Mouse (Mus musculus) right cerebral cortex, postnatal 14 days (tissue): ENCODE data around the gene Sap25.

Experiments used
- DNase-seq: peaks from one replicate; pipeline ENCODE4 v3.0.0; 2022

Gene Sap25

DNA sequence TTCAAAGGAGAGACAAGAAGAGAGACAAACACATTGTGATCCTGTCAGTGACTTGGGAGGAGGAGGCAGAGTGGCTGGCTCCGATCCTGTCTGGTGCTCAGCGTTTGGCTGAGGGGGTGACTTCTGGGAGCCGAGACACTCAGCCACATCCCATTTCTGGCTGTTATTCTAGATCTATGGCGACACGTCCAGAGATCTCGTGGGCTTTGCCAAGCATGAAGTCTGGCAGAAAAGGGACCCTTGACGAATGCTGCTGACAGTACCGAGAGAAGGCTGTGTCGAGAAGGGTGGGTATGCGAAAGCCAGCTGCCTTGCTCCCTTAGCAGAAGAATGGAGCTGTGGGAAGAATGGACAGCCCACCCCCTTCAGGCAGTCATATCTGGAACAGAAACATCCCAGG, 27.8 kb downstream of the Sap25 start:
- no peak for DNase-seq

DNA sequence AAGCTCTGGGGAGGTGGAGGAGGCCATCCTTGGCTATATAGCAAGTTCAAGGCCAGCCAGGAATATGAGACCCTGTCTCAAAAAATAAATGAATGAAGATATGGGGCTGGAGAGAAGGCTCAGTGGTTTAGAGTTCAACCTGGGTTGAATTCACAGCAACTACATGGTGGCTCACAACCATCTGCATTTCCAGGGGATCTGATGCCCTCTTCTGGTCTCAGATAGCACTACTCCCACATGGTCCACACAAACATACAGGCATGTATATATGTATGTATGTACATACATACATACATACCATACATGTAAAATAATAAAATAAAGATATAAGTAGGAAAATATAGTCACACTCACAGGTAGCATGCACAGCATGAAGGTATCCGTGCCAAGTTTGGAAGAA, 29.1 kb downstream of the Sap25 start:
- no peak for DNase-seq

DNA sequence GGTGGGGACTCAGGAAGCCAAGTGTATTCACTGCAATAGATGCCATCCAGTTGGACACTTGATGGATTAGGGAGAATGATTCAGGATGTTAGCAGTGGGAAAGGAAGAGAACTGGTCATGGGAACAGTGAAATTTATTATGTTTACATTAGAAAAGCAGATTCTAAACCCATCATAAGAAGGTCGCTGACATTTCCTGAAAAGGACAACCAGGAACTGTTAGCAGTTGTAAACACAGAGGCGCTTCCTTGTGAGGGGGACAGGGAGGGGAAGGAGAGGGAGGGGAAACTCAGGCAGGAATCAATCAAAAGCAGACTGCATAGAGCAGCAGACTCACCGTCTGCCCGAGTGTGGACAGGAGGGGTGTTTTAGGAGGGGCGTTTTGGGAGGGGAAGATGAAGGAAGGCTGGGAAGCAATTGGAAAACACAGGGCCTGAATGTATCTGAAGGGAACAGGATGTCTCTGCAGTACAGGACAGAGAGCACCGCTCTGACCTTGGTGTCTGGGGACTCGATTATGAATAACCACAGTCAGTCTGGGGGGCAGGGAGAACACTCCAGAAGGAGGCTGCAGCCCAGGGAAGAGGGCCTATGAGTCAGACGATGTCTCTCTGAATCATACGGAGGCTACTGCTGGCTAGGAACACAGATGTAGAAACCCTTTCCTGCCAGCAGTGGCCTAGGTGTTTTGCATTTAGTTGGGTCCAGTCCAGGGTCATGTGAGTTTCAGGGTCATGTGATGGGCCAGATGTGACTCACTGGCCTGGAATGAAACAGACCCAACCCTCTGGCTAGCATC, 30.5 kb downstream of the Sap25 start:
- no peak for DNase-seq

DNA sequence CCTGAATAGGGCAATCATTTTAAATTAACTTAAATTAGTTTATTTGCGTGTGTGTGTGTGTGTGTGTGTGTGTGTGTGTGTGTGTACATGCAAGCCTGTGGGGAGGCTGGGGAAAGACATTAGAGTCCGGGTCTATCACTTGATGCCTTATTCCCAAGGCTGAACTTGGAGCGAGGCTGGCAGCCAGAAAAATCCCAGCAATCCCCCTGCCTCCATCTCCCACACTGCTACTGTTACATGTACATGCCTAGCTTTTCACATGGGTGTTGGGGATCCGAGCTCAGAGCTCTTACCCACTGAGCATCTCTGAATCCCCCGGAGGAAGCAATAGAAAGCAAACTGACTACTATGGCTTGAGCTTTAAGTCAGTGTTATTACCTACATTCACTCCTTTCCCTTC, 31.2 kb downstream of the Sap25 start:
- DNase-seq = no peak

DNA sequence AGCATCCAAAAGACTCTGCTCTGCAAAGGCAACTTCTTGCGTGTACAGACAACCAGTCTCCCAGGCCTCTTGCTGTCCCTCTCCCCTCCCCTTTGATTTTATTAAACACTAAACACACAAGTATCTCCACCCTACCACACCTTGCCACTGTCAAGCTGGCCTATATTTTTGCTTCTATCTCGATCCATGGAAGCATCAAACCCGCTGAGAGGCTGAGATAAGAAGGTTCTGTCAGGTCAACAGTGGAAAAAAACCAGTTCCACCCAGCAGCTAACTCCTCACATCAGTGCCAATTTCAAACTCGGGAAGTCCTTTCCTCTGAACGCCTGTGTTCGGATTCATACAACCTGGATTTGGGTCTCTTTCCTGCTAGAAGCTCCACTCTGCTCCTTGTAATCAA, 31.9 kb downstream of the Sap25 start:
- DNase-seq = no peak

DNA sequence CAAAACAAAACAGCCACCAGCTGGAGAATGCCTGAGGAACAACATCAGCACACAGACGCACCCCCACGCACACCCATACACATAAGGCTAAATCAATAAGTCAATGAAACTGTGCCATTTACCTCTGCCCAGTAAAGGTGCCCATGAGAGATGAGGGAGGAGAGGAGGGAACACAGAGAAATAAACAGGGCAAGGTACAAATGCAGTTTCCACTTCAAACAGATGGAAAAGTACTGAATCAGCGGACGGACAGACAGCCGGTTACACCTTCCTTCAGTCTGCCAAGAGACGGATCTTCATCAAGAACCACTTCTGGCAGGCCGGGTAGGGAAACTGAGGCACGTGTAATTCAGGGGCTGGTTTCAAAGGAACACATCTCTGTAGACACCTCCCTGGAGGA, 33.7 kb downstream of the Sap25 start:
- DNase-seq = no peak

DNA sequence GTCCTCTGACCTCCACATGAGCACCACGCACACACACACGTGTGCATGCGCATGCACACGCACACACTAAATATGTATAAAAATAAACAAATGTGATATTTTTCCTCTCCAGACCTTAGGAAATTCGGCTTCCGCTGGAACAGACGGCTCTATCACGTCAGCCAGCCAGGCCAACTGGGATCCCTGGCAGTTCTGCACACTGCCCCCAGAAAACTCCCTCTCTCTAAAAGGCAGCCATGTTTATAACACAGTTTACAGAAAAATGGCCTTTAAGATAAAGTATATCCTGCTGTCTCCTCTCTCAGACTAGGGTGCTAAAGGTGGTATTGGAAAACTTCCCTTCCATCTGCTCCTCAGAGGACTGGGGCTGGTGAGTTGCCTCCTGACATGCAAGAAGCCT, 36.7 kb downstream of the Sap25 start:
- DNase-seq = no peak

DNA sequence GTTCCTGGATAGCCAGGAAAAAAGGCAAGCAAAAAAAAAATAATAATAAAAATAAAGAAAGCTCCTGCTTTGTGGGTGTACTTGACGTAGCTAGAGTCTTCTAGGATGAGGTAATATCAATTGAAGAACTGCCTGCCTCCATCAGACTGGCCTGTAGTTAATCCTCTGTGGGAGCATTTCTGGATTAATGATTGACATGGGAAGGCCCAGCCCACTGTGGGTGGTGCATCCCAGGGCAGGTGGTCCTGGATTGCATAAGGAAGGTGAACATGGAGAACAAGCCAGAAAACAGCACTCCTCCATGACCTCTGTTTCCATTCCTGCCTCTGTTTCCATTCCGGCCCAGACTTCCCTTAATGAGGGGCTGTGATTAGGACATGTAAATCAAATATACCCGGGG, 37.6 kb downstream of the Sap25 start:
- no peak for DNase-seq

DNA sequence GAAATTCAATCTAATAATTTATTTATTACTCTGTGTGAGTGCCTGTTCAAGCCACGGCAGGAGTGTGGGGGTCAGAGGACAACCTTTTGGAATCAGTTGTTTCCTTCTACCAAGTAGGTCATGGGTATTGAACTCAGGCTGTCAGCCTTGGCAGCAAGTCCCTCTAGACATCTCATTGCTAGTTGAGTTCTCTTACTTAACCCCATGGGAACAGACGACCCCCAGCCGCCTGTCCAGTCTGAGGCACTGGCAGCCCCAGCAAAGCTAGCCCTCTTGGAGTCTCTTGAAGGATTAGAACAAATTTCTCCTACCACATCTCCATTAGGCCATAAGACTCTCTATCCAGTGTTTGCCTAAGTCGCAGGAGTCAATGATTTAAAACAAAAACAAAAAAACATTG, 38.6 kb downstream of the Sap25 start:
- DNase-seq = no peak

DNA sequence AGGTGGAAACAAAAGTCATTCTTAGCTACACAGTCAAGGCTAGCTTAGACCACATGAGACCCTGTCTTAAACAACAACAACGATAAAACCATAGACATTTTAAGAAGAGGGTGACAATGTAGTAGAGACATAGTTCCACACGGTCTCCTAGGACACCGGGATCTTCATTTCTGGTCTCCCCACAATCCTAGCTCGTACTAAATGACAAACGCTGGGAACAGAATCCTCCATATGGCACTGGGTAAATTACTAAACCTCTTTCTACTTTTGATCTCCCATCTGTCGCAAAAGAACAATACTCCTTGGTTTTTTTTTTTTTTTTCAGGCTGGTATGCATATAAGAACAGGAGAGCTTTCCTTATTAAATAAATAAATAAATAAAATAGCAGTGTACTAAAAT, 41.4 kb downstream of the Sap25 start:
- DNase-seq = no peak

DNA sequence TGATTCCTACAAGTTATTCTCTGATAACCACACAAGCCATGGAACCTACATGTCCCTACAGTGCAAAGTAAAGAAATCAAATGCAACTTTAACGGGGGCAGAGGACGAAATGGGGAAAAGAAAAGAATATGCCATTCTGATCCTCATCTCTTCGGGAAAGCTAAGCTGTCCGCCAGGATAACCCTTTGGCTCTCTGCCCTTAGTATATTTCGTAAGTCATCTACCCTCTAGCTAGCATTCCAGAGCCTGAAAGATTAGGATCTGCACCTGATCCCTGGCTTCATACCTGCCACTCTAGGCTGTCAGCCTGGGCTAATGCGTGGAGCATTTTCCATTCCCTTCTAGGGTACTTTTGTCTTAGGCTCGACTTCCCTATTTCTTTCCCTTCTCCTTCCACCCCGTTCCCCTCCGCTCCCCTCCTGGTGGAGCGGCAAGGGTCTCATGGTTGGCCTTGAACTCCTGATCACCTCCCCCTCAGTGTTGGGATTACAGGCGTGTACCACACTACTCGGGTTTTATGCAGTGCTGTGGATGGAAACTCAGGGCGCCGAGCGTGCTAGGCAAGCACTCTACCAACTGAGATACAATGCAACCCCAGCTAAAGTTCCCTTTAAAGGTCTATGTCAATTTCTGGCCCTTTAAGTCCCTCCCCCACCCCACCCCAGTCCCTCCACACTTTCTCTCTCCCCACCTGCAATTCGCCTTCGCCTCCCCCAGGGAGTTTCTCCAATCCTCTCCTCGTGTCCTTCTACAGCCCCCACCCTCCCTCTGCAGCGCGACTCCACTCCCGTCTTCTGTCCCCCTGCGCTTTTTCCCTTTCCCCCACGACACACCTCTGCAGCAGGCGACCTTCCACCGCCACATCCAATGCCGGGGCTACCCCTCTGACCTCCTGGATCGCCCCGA, 42.5 kb downstream of the Sap25 start:
- peak; percentile 44 for DNase-seq

DNA sequence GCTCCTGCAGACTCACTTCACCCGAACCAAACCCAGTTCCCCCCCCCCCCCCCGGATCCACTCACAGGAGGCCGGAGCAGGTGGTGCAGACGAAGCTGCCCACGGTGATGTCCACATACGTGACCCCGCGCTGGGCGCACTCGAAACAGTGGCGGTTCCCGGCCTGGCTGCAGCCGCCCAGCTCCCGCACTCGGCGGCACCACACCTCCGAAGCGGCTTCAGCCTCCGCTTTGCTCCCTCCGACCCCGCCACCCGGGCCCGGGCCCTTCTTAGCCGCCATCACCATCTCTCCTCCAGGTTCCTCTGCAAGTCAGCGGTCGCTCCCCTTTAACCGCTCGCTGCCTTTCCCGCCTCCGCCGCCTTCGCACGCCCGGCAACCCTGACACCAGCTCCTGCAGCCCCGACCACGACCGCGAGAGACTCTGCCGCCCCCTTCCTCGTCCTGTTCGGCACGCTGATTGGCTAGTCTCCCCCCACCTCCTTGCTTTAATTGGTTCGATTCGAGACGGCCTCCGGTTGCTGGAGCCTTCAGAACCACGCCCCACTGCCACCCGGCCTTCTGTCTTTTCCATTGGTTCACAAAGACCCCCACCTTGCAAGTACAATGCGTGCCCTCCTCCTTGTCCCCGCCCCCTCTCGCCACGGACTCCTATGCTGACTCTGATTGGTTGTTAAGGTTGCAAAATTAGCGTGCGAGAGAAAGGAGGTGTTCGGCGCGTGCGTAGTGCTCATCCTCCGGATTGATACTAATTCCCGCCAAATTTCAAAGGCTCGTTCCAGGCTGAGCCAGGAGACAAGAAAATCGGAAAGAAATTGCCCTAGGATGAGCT, 43.4 kb downstream of the Sap25 start, which contains the start of gene Agfg2:
TSS of gene Agfg2 (minus strand) at position 433 of the 830 bp plus-strand sequence.
- peak; percentile 98 for DNase-seq

DNA sequence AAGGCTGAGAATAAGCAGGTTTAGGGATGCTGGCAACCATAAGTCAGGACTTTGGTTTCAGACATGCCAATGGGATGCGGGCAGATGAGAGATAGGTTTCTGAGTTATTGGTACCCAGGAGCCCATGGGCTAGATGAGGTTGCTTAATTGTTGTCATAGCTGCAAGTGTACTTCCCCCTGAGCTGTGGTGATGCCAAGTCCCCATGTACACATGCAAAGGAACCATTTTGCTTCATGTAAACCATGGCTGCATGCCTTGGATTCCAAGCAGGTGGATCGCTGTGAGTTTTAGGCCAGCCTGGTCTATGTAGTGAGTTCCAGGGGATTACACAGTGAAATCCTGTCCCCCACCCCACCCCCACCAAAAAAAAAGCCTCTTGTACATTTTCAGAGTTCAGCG, 44.5 kb downstream of the Sap25 start:
- DNase-seq = no peak

DNA sequence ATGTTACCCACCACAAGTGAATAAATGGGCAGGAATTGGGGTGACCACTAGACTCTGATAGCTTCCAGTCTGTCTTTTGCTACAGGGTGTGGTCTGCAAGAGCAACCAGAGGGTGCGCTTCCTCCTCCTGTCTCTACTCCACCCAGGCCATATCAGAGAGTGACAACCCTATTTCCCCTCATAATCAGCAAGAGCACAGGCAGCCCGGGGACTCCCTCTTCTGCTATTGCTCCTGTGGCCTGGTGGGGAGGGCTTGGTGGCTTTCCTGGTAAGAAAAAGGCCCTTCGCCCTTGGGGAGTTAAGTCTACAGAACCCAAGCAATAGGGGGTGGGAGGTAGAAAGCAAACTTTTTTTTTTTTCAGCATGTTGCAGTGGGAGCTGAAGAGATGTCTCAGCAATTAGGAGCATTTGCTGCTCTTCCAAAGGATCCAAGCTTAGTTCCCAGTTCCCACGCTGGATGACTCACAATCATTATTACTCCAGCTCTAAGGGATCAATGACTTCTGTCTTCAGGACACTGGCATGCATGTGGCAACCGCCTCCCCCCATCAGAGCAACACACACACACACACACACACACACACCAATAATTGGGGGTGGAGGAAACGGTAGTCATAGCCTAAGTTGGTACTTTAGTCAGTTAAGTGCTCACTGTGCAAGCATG, 45.1 kb downstream of the Sap25 start:
- DNase-seq = no peak

DNA sequence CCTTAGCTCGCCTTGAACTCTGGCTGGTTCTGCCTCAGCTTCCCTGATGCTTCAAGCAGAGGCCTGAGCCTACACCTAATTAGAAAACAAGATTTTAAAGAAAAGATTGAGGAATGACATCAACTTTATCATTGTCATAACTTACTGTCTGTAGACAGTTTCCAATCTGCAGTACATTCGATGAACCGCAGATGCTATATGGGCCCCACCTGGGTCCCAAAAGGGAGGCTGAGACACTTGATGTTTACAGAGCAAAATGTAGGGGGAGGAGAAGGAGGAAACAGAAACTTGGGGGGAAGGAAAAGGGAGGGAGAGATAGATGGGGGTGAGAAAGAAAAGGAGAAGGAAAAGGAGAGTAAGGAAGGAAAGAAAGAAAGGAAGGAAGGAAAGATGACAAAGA, 48.8 kb downstream of the Sap25 start:
- no peak for DNase-seq

DNA sequence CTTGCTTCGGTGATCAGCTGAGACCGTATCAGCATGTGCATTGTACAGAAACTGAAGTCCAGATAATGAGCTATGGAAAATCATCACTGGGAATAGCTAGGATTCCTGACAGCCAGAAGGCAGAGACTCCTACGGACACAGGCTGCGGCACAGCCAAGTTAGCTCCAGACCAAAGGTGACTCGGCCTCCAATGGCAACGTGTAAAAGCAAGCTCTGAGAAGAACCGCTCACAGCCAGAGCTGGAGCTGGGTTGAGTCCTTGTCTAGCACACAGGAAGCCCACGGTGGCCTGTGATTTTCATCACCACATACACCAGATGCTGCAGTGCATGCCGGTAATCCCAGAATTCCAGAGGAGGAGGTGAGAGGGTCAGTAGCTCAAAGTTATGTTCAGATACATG, 49.4 kb downstream of the Sap25 start:
- no peak for DNase-seq

DNA sequence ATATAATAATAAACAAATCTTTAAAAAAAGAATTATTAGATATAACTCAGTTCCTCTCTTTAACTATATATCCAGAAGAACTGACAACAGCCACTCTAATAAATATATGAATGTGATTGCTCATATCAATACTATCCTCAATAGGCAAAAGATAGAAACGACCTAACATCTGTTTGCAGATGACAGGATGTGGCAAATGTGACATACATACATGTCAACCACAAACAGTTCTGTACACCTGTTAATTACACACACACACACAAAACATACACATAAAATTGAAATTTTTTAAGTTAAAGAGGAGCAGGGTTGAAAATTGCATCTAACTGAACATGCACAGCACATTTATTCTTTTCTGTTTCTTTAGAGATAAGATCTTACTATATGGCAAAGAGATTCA, 50.7 kb downstream of the Sap25 start:
- DNase-seq = no peak
